Mouse (Mus musculus): Measurements from ENCODE around the gene Cenpa.

- TF ChIP-seq CTCF (conservative IDR thresholded peaks at IDR 0.05; ENCODE audit: insufficient read depth, insufficient read length, low read depth, low read length) (no peak), POLR2A (IDR thresholded peaks at IDR 0.05; ENCODE audit: low read depth, low read length) (no peak)
Observed at GRCm38 (mm10) chr5:30681970-30682369, 15.4 kb downstream of the Cenpa start.

Data from kidney, adult 2 months (tissue).